Mouse (Mus musculus) kidney, embryonic 16.5 days (tissue): ENCODE data around the gene Timeless. TPM values are rescaled to one million over a fixed set of nuclear protein-coding genes. Genes with fewer than 3 reads are reported as not detected.

Experiments used
- ATAC-seq: fragments of 200-750 bp; cut with Nextera tagmentation; 2 replicates; pipeline ENCODE4 v1.8.0; 2017; ENCODE audit warnings: moderate TSS enrichment; ENCODE audit not compliant: low FRiP score, low TSS enrichment
- H3K27ac ChIP-seq: fragments of 300-500 bp; sonication (generic); 2 replicates; pipeline ENCODE4 v1.5.1; 2014; ENCODE audit warnings: low read length
- H3K27me3 ChIP-seq: fragments of 300-500 bp; sonication (generic); 2 replicates; pipeline ENCODE4 v1.6.1; 2014; ENCODE audit warnings: low read length, control low read depth, mixed read lengths; ENCODE audit not compliant: insufficient read depth
- H3K36me3 ChIP-seq: fragments of 300-500 bp; sonication (generic); 2 replicates; pipeline ENCODE4 v1.6.1; 2014; ENCODE audit warnings: low read length, control low read depth, mixed read lengths; ENCODE audit not compliant: insufficient read depth
- H3K4me1 ChIP-seq: fragments of 300-500 bp; sonication (generic); 2 replicates; pipeline ENCODE4 v1.6.1; 2014; ENCODE audit warnings: low read length, control low read depth, mixed read lengths; ENCODE audit not compliant: insufficient read depth
- H3K4me2 ChIP-seq: fragments of 300-500 bp; sonication (generic); replicated peaks from 2 replicates; pipeline ENCODE4 v1.6.1; 2014; ENCODE audit warnings: low read depth, low read length
- H3K4me3 ChIP-seq: fragments of 300-500 bp; sonication (generic); 2 replicates; pipeline ENCODE4 v1.5.1; 2014; ENCODE audit warnings: mild to moderate bottlenecking, low read length
- H3K9ac ChIP-seq: fragments of 300-500 bp; sonication (generic); replicated peaks from 2 replicates; pipeline ENCODE4 v1.6.1; 2014; ENCODE audit warnings: low read length
- H3K9me3 ChIP-seq: fragments of 300-500 bp; sonication (generic); 2 replicates; pipeline ENCODE4 v1.6.1; 2016; ENCODE audit warnings: low read length, control low read depth
- WGBS: fragments of 180-500 bp; shearing (Covaris S2); extraction: QIAGEN DNeasy Blood & Tissue Kit; methylation state at CpG from one replicate; pipeline ENCODE4 v1.1.7; 2014; 5-methylcytosine and 5-hydroxymethylcytosine counted together
- polyA plus RNA-seq: library from polyadenylated mRNA; unstranded; fragments of >200 nt; fragmentation: Nextera tagmentation; extraction: Ambion mirVana; gene quantifications from 2 replicates; pipeline ENCODE4 v1.2.1, GENCODE M21; 2015

The Timeless gene
- polyA plus RNA-seq, 1 experiment from 2014 or later, result 64.5 TPM

GRCm38 (mm10) chr10:128194024-128194550 lies 37.8 kb upstream of the Timeless start, which contains the start of gene Gls2:
TSS of gene Gls2 (plus strand) at chr10:128194457.
- peaks cover 17% of the 10 kb centered on the region for H3K27me3 ChIP-seq
- no peaks in the 10 kb centered on the region for H3K9me3 ChIP-seq
- peak; percentile 96 for ATAC-seq
- H3K27ac ChIP-seq, result 0 out of 2 replicates have a peak within 1 kb of the TSS, but pooled peaks have one; percentile 14
- H3K4me2 ChIP-seq, result peak within 1 kb of the TSS; percentile 98
- WGBS, result under 1% methylated on average over 41 of the region's 46 CpGs
- H3K4me1 ChIP-seq, result 0 out of 2 replicates have a peak, but pooled peaks cover 4% of the 10 kb centered on the region
- H3K4me3 ChIP-seq, result peak within 1 kb of the TSS; percentile 70
- H3K9ac ChIP-seq, result peak within 1 kb of the TSS; percentile 75
- H3K36me3 ChIP-seq, result no peaks in the 10 kb centered on the region

- 0 out of 2 replicates have a peak, but pooled peaks cover 4% of the 10 kb centered on the region for H3K4me1 ChIP-seq
- peak overlapping the region; percentile 98 for H3K4me2 ChIP-seq
- H3K36me3 ChIP-seq, result no peaks in the 10 kb centered on the region
- WGBS, result 1% methylated on average over 58 of the region's 79 CpGs
- peak; percentile 90 for ATAC-seq
- H3K27me3 ChIP-seq, result peaks cover 17% of the 10 kb centered on the region
- no peaks in the 10 kb centered on the region for H3K9me3 ChIP-seq
- H3K9ac ChIP-seq, result peak overlapping the region; percentile 75
- peak overlapping the region; percentile 70 for H3K4me3 ChIP-seq
- H3K27ac ChIP-seq, result no peak overlapping the region
Measured at GRCm38 (mm10) chr10:128194551-128195461, 37.1 kb upstream of the Timeless start.

- no peak overlapping the region for H3K4me2 ChIP-seq
- no peak overlapping the region for H3K27ac ChIP-seq
- 0 out of 2 replicates have a peak, but pooled peaks cover 6% of the 10 kb centered on the region for H3K36me3 ChIP-seq
- ATAC-seq, result no peak
- no peaks in the 10 kb centered on the region for H3K9me3 ChIP-seq
- H3K4me1 ChIP-seq, result no peaks in the 10 kb centered on the region
- H3K4me3 ChIP-seq, result no peak overlapping the region
- 55% methylated on average over 6 of the region's 6 CpGs for WGBS
- no peak overlapping the region for H3K9ac ChIP-seq
- no peaks in the 10 kb centered on the region for H3K27me3 ChIP-seq
Measured at GRCm38 (mm10) chr10:128201856-128202255, 30.0 kb upstream of the Timeless start.

- Histone ChIP-seq H3K4me3 (no peak overlapping the region), H3K4me1 (no peaks in the 10 kb centered on the region), H3K27me3 (no peaks in the 10 kb centered on the region), H3K9ac (no peak overlapping the region), H3K36me3 (peaks cover 6% of the 10 kb centered on the region; the same call in 1 of the 2 replicates), H3K27ac (no peak overlapping the region), H3K4me2 (no peak overlapping the region), H3K9me3 (no peaks in the 10 kb centered on the region)
- ATAC-seq, result no peak
- WGBS, result 87% methylated on average over 15 of the region's 15 CpGs
Measured at GRCm38 (mm10) chr10:128204941-128205340, 26.9 kb upstream of the Timeless start.

- Histone ChIP-seq H3K4me3 (no peak overlapping the region), H3K27me3 (peaks cover 1% of the 10 kb centered on the region; the same call in 1 of the 2 replicates), H3K36me3 (peaks cover 6% of the 10 kb centered on the region; the same call in 1 of the 2 replicates), H3K9me3 (no peaks in the 10 kb centered on the region), H3K9ac (no peak overlapping the region), H3K4me2 (no peak overlapping the region), H3K4me1 (peaks cover 21% of the 10 kb centered on the region), H3K27ac (no peak overlapping the region)
- ATAC-seq, result no peak
- WGBS, result 95% methylated on average over 10 of the region's 10 CpGs
Measured at GRCm38 (mm10) chr10:128208326-128208725, 23.5 kb upstream of the Timeless start.

GRCm38 (mm10) chr10:128209311-128210009 lies 22.4 kb upstream of the Timeless start:
- Histone ChIP-seq H3K4me3 (no peak overlapping the region), H3K36me3 (peaks cover 6% of the 10 kb centered on the region; the same call in 1 of the 2 replicates), H3K27ac (no peak overlapping the region), H3K9me3 (no peaks in the 10 kb centered on the region), H3K9ac (no peak overlapping the region), H3K4me2 (no peak overlapping the region), H3K4me1 (peaks cover 21% of the 10 kb centered on the region), H3K27me3 (peaks cover 5% of the 10 kb centered on the region; the same call in 1 of the 2 replicates)
- WGBS, result 93% methylated on average over 11 of the region's 11 CpGs
- ATAC-seq, result no peak

GRCm38 (mm10) chr10:128210131-128210530 lies 21.7 kb upstream of the Timeless start:
- Histone ChIP-seq H3K9ac (no peak overlapping the region), H3K4me2 (no peak overlapping the region)

GRCm38 (mm10) chr10:128210954-128211353 lies 20.9 kb upstream of the Timeless start:
- H3K27ac ChIP-seq, result 0 out of 2 replicates have a peak overlapping the region, but pooled peaks have one; percentile 23
- H3K9ac ChIP-seq, result peak overlapping the region; percentile 82
- peaks cover 21% of the 10 kb centered on the region for H3K4me1 ChIP-seq
- H3K36me3 ChIP-seq, result peaks cover 6% of the 10 kb centered on the region; the same call in 1 of the 2 replicates
- H3K9me3 ChIP-seq, result no peaks in the 10 kb centered on the region
- ATAC-seq, result peak; percentile 37; the same call in 1 of the 2 replicates
- peaks cover 5% of the 10 kb centered on the region; the same call in 1 of the 2 replicates for H3K27me3 ChIP-seq
- peak overlapping the region; percentile 97 for H3K4me2 ChIP-seq
- 20% methylated on average over 14 of the region's 14 CpGs for WGBS
- H3K4me3 ChIP-seq, result peak overlapping the region; percentile 76

More at GRCm38 (mm10) chr10:128210131-128210530, 21.7 kb upstream of the Timeless start:
- Histone ChIP-seq H3K9me3 (no peaks in the 10 kb centered on the region), H3K4me3 (no peak overlapping the region), H3K27ac (no peak overlapping the region), H3K4me1 (peaks cover 21% of the 10 kb centered on the region), H3K36me3 (peaks cover 6% of the 10 kb centered on the region; the same call in 1 of the 2 replicates), H3K27me3 (peaks cover 5% of the 10 kb centered on the region; the same call in 1 of the 2 replicates)
- 82% methylated on average over 2 of the region's 2 CpGs for WGBS
- ATAC-seq, result no peak
